Mouse (Mus musculus) left cerebral cortex, adult 8-10 months (tissue): ENCODE results near the gene Cxcr5. TPM values are rescaled to one million over a fixed set of nuclear protein-coding genes. Genes with fewer than 3 reads are reported as not detected.

Source experiments
- DNase-seq, 2 experiments: peaks; one replicate each; pipeline ENCODE4 v3.0.0; 2022; ENCODE audit warnings: low spot score in 2 of 2
- total RNA-seq, 4 experiments: library from RNA; stranded (reverse); gene quantifications; 2 replicates each; pipeline ENCODE4 v1.2.4; 2022

The Cxcr5 gene
- total RNA-seq, 4 experiments from 2014 or later: not detected

- DNase-seq: no peak
Measured at GRCm38 (mm10) chr9:44539816-44540421, 21.8 kb downstream of the Cxcr5 start.

- DNase-seq: no peak
Measured at GRCm38 (mm10) chr9:44537625-44538301, 23.9 kb downstream of the Cxcr5 start.

GRCm38 (mm10) chr9:44532991-44533580 lies 28.6 kb downstream of the Cxcr5 start:
- DNase-seq: no peak

- no peak for DNase-seq
Measured at GRCm38 (mm10) chr9:44528340-44528739, 33.3 kb downstream of the Cxcr5 start.

- DNase-seq: no peak
Measured at GRCm38 (mm10) chr9:44526337-44527112, 35.2 kb downstream of the Cxcr5 start.

GRCm38 (mm10) chr9:44525589-44525988 lies 36.1 kb downstream of the Cxcr5 start:
- no peak for DNase-seq

- DNase-seq: no peak
Measured at GRCm38 (mm10) chr9:44525001-44525400, 36.7 kb downstream of the Cxcr5 start.

GRCm38 (mm10) chr9:44524235-44524826 lies 37.3 kb downstream of the Cxcr5 start:
- DNase-seq: no peak

GRCm38 (mm10) chr9:44523686-44524085 lies 38.0 kb downstream of the Cxcr5 start:
- DNase-seq: no peak

- DNase-seq: no peak
Measured at GRCm38 (mm10) chr9:44521927-44522326, 39.8 kb downstream of the Cxcr5 start.

- no peak for DNase-seq
Measured at GRCm38 (mm10) chr9:44518068-44518467, 43.6 kb downstream of the Cxcr5 start.

- no peak for DNase-seq
Measured at GRCm38 (mm10) chr9:44517368-44517767, 44.3 kb downstream of the Cxcr5 start.

GRCm38 (mm10) chr9:44515891-44516290 lies 45.8 kb downstream of the Cxcr5 start:
- DNase-seq: no peak

- DNase-seq: no peak
Measured at GRCm38 (mm10) chr9:44515131-44515751, 46.4 kb downstream of the Cxcr5 start.

- no peak for DNase-seq
Measured at GRCm38 (mm10) chr9:44514147-44514546, 47.5 kb downstream of the Cxcr5 start.

- no peak for DNase-seq
Measured at GRCm38 (mm10) chr9:44513610-44514009, 48.1 kb downstream of the Cxcr5 start.

GRCm38 (mm10) chr9:44513121-44513520 lies 48.6 kb downstream of the Cxcr5 start:
- no peak for DNase-seq

- DNase-seq: no peak
Measured at GRCm38 (mm10) chr9:44512717-44513003, 49.0 kb downstream of the Cxcr5 start.

GRCm38 (mm10) chr9:44511935-44512716 lies 49.6 kb downstream of the Cxcr5 start:
- DNase-seq: no peak

GRCm38 (mm10) chr9:44510872-44511601 lies 50.6 kb downstream of the Cxcr5 start:
- no peak for DNase-seq
